Mouse (Mus musculus) heart, adult 11 months (tissue): ENCODE results near the gene Pcsk4.

Experiments
- DNase-seq: peaks from one replicate; pipeline ENCODE4 v3.0.0; 2022

The Pcsk4 gene

GRCm38 (mm10) chr10:80321670-80322581, 7.4 kb downstream of the Pcsk4 start:
- peak; percentile 95 for DNase-seq

GRCm38 (mm10) chr10:80321014-80321669, 8.2 kb downstream of the Pcsk4 start:
- DNase-seq, result peak; percentile 94

- DNase-seq, result peak; percentile 99
Measured at GRCm38 (mm10) chr10:80320340-80320760, 8.9 kb downstream of the Pcsk4 start, which contains the start of gene 2310011J03Rik. 2310011J03Rik (minus strand) TSS chr10:80320537.

GRCm38 (mm10) chr10:80317011-80317410, 12.3 kb downstream of the Pcsk4 start:
- peak; percentile 94 for DNase-seq

GRCm38 (mm10) chr10:80316359-80316781, 12.9 kb downstream of the Pcsk4 start:
- no peak for DNase-seq

GRCm38 (mm10) chr10:80315315-80315714, 14.0 kb downstream of the Pcsk4 start:
- DNase-seq, result no peak

- DNase-seq, result no peak
Measured at GRCm38 (mm10) chr10:80314494-80315001, 14.8 kb downstream of the Pcsk4 start.

GRCm38 (mm10) chr10:80313627-80314201, 15.6 kb downstream of the Pcsk4 start:
- DNase-seq, result no peak

- no peak for DNase-seq
Measured at GRCm38 (mm10) chr10:80312586-80313504, 16.5 kb downstream of the Pcsk4 start.

- no peak for DNase-seq
Measured at GRCm38 (mm10) chr10:80311560-80311959, 17.7 kb downstream of the Pcsk4 start.

GRCm38 (mm10) chr10:80304862-80305261, 24.4 kb downstream of the Pcsk4 start:
- no peak for DNase-seq

GRCm38 (mm10) chr10:80304458-80304857, 24.8 kb downstream of the Pcsk4 start:
- no peak for DNase-seq

- peak; percentile 100 for DNase-seq
Measured at GRCm38 (mm10) chr10:80302471-80302881, 26.8 kb downstream of the Pcsk4 start.

- no peak for DNase-seq
Measured at GRCm38 (mm10) chr10:80302082-80302355, 27.3 kb downstream of the Pcsk4 start.

- DNase-seq, result no peak
Measured at GRCm38 (mm10) chr10:80301256-80302081, 27.8 kb downstream of the Pcsk4 start.

GRCm38 (mm10) chr10:80300672-80301181, 28.6 kb downstream of the Pcsk4 start:
- no peak for DNase-seq

- no peak for DNase-seq
Measured at GRCm38 (mm10) chr10:80299824-80300223, 29.5 kb downstream of the Pcsk4 start.

- no peak for DNase-seq
Measured at GRCm38 (mm10) chr10:80299301-80299700, 30.0 kb downstream of the Pcsk4 start.

GRCm38 (mm10) chr10:80298571-80299281, 30.6 kb downstream of the Pcsk4 start:
- peak; percentile 98 for DNase-seq

- peak; percentile 92 for DNase-seq
Measured at GRCm38 (mm10) chr10:80297526-80298133, 31.7 kb downstream of the Pcsk4 start.
